Comparison of ENCODE assay signal across 9 mouse cellular contexts in the genomic region with DNA sequence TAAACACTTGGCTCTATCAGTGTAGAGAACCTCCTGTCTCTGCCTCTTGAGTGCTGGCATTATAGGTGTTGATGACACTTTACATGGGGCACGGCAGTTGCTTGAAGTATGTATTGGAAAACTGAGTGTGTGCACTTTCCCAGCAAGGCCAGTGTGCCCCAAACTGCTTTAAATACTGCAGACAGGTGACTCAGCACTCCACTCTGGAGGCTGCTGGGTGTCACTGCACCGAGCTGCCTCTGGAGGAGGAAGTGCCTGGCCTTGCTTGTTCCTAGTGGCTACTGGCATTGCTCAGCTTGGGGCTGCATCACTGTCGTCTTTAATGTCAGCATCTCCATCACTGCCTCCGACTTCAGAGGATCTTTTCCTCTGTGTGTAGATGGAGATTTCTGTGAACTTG. TPM values are rescaled to one million over a fixed set of nuclear protein-coding genes. Genes with fewer than 3 reads are reported as not detected.
A peak's percentile ranks its signal among the peaks of the same experiment; 100 is the strongest.
DNase-seq lines count a peak whose midpoint lies in the region; ATAC-seq and TF ChIP-seq lines count a peak whose summit lies in the region.
"Had no signal": no experiment of that assay in that cellular context is flagged by ENCODE, and none has a peak within 500 bp of the region (broad histone marks: within the 10 kb centered on the region; RNA-seq: fewer than 3 reads in every experiment).

No protein-coding gene starts in this region.

- H3K4me3 ChIP-seq in hindbrain, embryonic 11.5 days (ENCODE audit: low read depth, low read length) = no peak overlapping the region
- no peak overlapping the region for H3K4me3 ChIP-seq in hindbrain, embryonic 12.5 days
- H3K4me3 ChIP-seq in heart, embryonic 15.5 days = no peak overlapping the region
- no peak overlapping the region for H3K4me3 ChIP-seq in liver, postnatal 0 days (ENCODE audit: low read depth, low read length)
- H3K4me3 ChIP-seq: midbrain, embryonic 12.5 days had no signal

- H3K27ac ChIP-seq in hindbrain, embryonic 11.5 days (ENCODE audit: low read depth, low read length) = no peak overlapping the region
- no peak overlapping the region for H3K27ac ChIP-seq in hindbrain, embryonic 12.5 days
- H3K27ac ChIP-seq in heart, embryonic 15.5 days = no peak overlapping the region
- H3K27ac ChIP-seq in liver, postnatal 0 days (ENCODE audit: low read depth) = no peak overlapping the region
- H3K27ac ChIP-seq: midbrain, embryonic 12.5 days had no signal

- no peak overlapping the region for H3K9ac ChIP-seq in hindbrain, embryonic 11.5 days (ENCODE audit: low read depth, low read length)
- no peak overlapping the region for H3K9ac ChIP-seq in hindbrain, embryonic 12.5 days
- H3K9ac ChIP-seq in heart, embryonic 15.5 days = no peak overlapping the region
- H3K9ac ChIP-seq in liver, postnatal 0 days (replicated peaks) = no peak overlapping the region
- H3K9ac ChIP-seq: midbrain, embryonic 12.5 days had no signal

- peak; percentile 29 for DNase-seq in hindbrain, embryonic 11.5 days (ENCODE audit: low spot score)
- DNase-seq in CD8-positive naive resting alpha-beta T cell, adult 2 months (ENCODE audit: low read depth in 2 of 2, low spot score in 2 of 2) = peak; percentile 10 to 45
- peak; percentile 80 for DNase-seq in adrenal gland, postnatal 14 days
- DNase-seq in liver, postnatal 0 days = peak; percentile 70
- peak; percentile 20 to 67 for DNase-seq in spleen, postnatal 10 days (ENCODE audit: low spot score in 2 of 2)

- H3K4me1 ChIP-seq in hindbrain, embryonic 11.5 days (replicated peaks; ENCODE audit: control insufficient read depth, insufficient read depth, low read length) = no peaks in the 10 kb centered on the region
- H3K4me1 ChIP-seq in hindbrain, embryonic 12.5 days = peaks cover 17% of the 10 kb centered on the region
- peaks cover 22% of the 10 kb centered on the region for H3K4me1 ChIP-seq in heart, embryonic 15.5 days (replicated peaks)
- peaks cover 17% of the 10 kb centered on the region for H3K4me1 ChIP-seq in liver, postnatal 0 days (ENCODE audit: insufficient read depth)

- WGBS in hindbrain, embryonic 11.5 days = 22% methylated on average over 4 of the region's 4 CpGs
- 16% methylated on average over 4 of the region's 4 CpGs for WGBS in hindbrain, embryonic 12.5 days
- WGBS in heart, embryonic 15.5 days = 14% methylated on average over 4 of the region's 4 CpGs
- WGBS in liver, postnatal 0 days (ENCODE audit: insufficient replicate concordance) = 10% methylated on average over 4 of the region's 4 CpGs

- ATAC-seq in hindbrain, embryonic 11.5 days (ENCODE audit: low FRiP score) = no peak
- ATAC-seq in hindbrain, embryonic 12.5 days (ENCODE audit: low FRiP score) = no peak
- peak; percentile 57 for ATAC-seq in heart, embryonic 15.5 days (replicated peaks; ENCODE audit: insufficient number of reproducible peaks, insufficient read depth, low FRiP score, low read depth)
- ATAC-seq in liver, postnatal 0 days = no peak
- no peak for ATAC-seq in frontal cortex, adult (ENCODE audit: low TSS enrichment)

- no peaks in the 10 kb centered on the region for H3K9me3 ChIP-seq in hindbrain, embryonic 11.5 days (ENCODE audit: control insufficient read depth, low read length)
- no peaks in the 10 kb centered on the region for H3K9me3 ChIP-seq in hindbrain, embryonic 12.5 days (replicated peaks)
- no peaks in the 10 kb centered on the region for H3K9me3 ChIP-seq in heart, embryonic 15.5 days (replicated peaks)
- no peaks in the 10 kb centered on the region for H3K9me3 ChIP-seq in liver, postnatal 0 days (ENCODE audit: low read length)
- H3K9me3 ChIP-seq: midbrain, embryonic 12.5 days had no signal

- H3K36me3 ChIP-seq in hindbrain, embryonic 11.5 days (ENCODE audit: control insufficient read depth, insufficient read depth, low read length) = no peaks in the 10 kb centered on the region
- H3K36me3 ChIP-seq in hindbrain, embryonic 12.5 days = no peaks in the 10 kb centered on the region
- no peaks in the 10 kb centered on the region for H3K36me3 ChIP-seq in heart, embryonic 15.5 days
- H3K36me3 ChIP-seq in liver, postnatal 0 days (replicated peaks; ENCODE audit: insufficient read depth, low read length) = no peaks in the 10 kb centered on the region
- H3K36me3 ChIP-seq: midbrain, embryonic 12.5 days had no signal

- no peak overlapping the region for H3K4me2 ChIP-seq in hindbrain, embryonic 11.5 days (replicated peaks; ENCODE audit: low read depth, low read length)
- H3K4me2 ChIP-seq in hindbrain, embryonic 12.5 days (replicated peaks) = no peak overlapping the region
- no peak overlapping the region for H3K4me2 ChIP-seq in heart, embryonic 15.5 days
- no peak overlapping the region for H3K4me2 ChIP-seq in liver, postnatal 0 days (ENCODE audit: low read depth, low read length)
- H3K4me2 ChIP-seq: midbrain, embryonic 12.5 days had no signal

- TF ChIP-seq CTCF in liver, postnatal 0 days (IDR thresholded peaks at IDR 0.05; ENCODE audit: low read depth) = peak; percentile 83

- no peaks in the 10 kb centered on the region for H3K27me3 ChIP-seq in hindbrain, embryonic 11.5 days (ENCODE audit: control insufficient read depth, insufficient read depth, low read length)
- H3K27me3 ChIP-seq in hindbrain, embryonic 12.5 days = no peaks in the 10 kb centered on the region
- H3K27me3 ChIP-seq in heart, embryonic 15.5 days = no peaks in the 10 kb centered on the region
- no peaks in the 10 kb centered on the region for H3K27me3 ChIP-seq in liver, postnatal 0 days (ENCODE audit: insufficient read depth, low read length)
- H3K27me3 ChIP-seq: midbrain, embryonic 12.5 days had no signal

- TF ChIP-seq EP300 in liver, postnatal 0 days (IDR thresholded peaks at IDR 0.05; ENCODE audit: low read depth) = no peak

RNA-seq across cellular contexts. Expression of a gene that starts 12.2 kb away (rescaled TPM):
- 15.1 and 16.4 TPM in 2 replicates for polyA plus RNA-seq in hindbrain, embryonic 11.5 days (2014; fragmentation: Nextera tagmentation; extraction: Ambion mirVana)
- 23.4 and 24.1 TPM in 2 replicates for polyA plus RNA-seq in hindbrain, embryonic 12.5 days (2016; fragmentation: Nextera tagmentation; extraction: Ambion mirVana)
- total RNA-seq in adrenal gland, postnatal 14 days (2021) = 20.8 and 28.2 TPM in 2 replicates
- 6.1 and 9.3 TPM in 2 replicates for polyA plus RNA-seq in heart, embryonic 15.5 days (2015; fragmentation: Nextera tagmentation; extraction: Ambion mirVana)
- 5.2 and 5.3 TPM in 2 replicates for polyA plus RNA-seq in liver, postnatal 0 days (2015; fragmentation: Nextera tagmentation; extraction: Ambion mirVana)

RNA-seq across cellular contexts. Expression of a gene that starts 37.4 kb away (rescaled TPM):
- 12.0 and 17.7 TPM in 2 replicates for polyA plus RNA-seq in hindbrain, embryonic 11.5 days (2014; fragmentation: Nextera tagmentation; extraction: Ambion mirVana)
- 26.7 and 26.8 TPM in 2 replicates for polyA plus RNA-seq in hindbrain, embryonic 12.5 days (2016; fragmentation: Nextera tagmentation; extraction: Ambion mirVana)
- total RNA-seq in adrenal gland, postnatal 14 days (2021) = 3.6 and 4.1 TPM in 2 replicates
- 0.18 and 0.47 TPM in 2 replicates for polyA plus RNA-seq in heart, embryonic 15.5 days (2015; fragmentation: Nextera tagmentation; extraction: Ambion mirVana)
- polyA plus RNA-seq in liver, postnatal 0 days (2015; fragmentation: Nextera tagmentation; extraction: Ambion mirVana) = 0.18 and 0.27 TPM in 2 replicates

RNA-seq across cellular contexts. Expression of a gene that starts 46.4 kb away (rescaled TPM):
- polyA plus RNA-seq in hindbrain, embryonic 11.5 days (2014; fragmentation: Nextera tagmentation; extraction: Ambion mirVana) = 21.9 and 24.9 TPM in 2 replicates
- 19.2 and 19.9 TPM in 2 replicates for polyA plus RNA-seq in hindbrain, embryonic 12.5 days (2016; fragmentation: Nextera tagmentation; extraction: Ambion mirVana)
- 57.2 and 65.2 TPM in 2 replicates for total RNA-seq in adrenal gland, postnatal 14 days (2021)
- polyA plus RNA-seq in heart, embryonic 15.5 days (2015; fragmentation: Nextera tagmentation; extraction: Ambion mirVana) = 6.8 and 8.4 TPM in 2 replicates
- 4.9 and 5.7 TPM in 2 replicates for polyA plus RNA-seq in liver, postnatal 0 days (2015; fragmentation: Nextera tagmentation; extraction: Ambion mirVana)

Comparison
In these comparisons a context has a peak if more than half of its experiments do, and no peak if none do; other contexts are left out.
1. DNase-seq: peak in every context shown above with its lines; median percentile 80 in adrenal gland, postnatal 14 days; 70 in liver, postnatal 0 days; 44 in spleen, postnatal 10 days; 29 in hindbrain, embryonic 11.5 days; 28 in CD8-positive naive resting alpha-beta T cell, adult 2 months.